Mouse (Mus musculus) lung, embryonic 15.5 days (tissue): ENCODE results near the gene Zfp810. TPM values are rescaled to one million over a fixed set of nuclear protein-coding genes. Genes with fewer than 3 reads are reported as not detected.
"Not testable (repeated sequence)": the region's sequence is repeated elsewhere in the genome, so short reads cannot be mapped to it uniquely, and the experiment has no call there.

Source experiments
- ATAC-seq: fragments of 200-750 bp; cut with Nextera tagmentation; 2 replicates; pipeline ENCODE4 v1.8.0; 2017; ENCODE audit warnings: moderate number of reproducible peaks, borderline replicate concordance; ENCODE audit not compliant: low FRiP score, low TSS enrichment; ENCODE audit errors: extremely low read depth
- H3K27ac ChIP-seq: fragments of 300-500 bp; sonication (generic); 2 replicates; pipeline ENCODE4 v1.5.1; 2015; ENCODE audit warnings: moderate library complexity, mild to moderate bottlenecking, inconsistent platforms
- H3K27me3 ChIP-seq: fragments of 300-500 bp; sonication (generic); 2 replicates; pipeline ENCODE4 v1.6.1; 2015; ENCODE audit warnings: inconsistent platforms
- H3K36me3 ChIP-seq: fragments of 300-500 bp; sonication (generic); 2 replicates; pipeline ENCODE4 v1.6.1; 2015; ENCODE audit warnings: inconsistent platforms
- H3K4me1 ChIP-seq: fragments of 300-500 bp; sonication (generic); 2 replicates; pipeline ENCODE4 v1.6.1; 2015; ENCODE audit warnings: inconsistent platforms
- H3K4me2 ChIP-seq: fragments of 300-500 bp; sonication (generic); 2 replicates; pipeline ENCODE4 v1.6.1; 2015; ENCODE audit warnings: inconsistent platforms, mild to moderate bottlenecking, moderate library complexity
- H3K4me3 ChIP-seq: fragments of 300-500 bp; sonication (generic); 2 replicates; pipeline ENCODE4 v1.5.1; 2015; ENCODE audit warnings: mild to moderate bottlenecking, inconsistent platforms
- H3K9ac ChIP-seq: fragments of 300-500 bp; sonication (generic); 2 replicates; pipeline ENCODE4 v1.6.1; 2015; ENCODE audit warnings: inconsistent platforms
- H3K9me3 ChIP-seq: fragments of 300-500 bp; sonication (generic); 2 replicates; pipeline ENCODE4 v1.6.1; 2016; ENCODE audit warnings: inconsistent platforms
- whole genome bisulfite sequencing: fragments of 180-500 bp; shearing (Covaris S2); methylation state at CpG from one replicate; pipeline ENCODE4 v1.1.7; 2015; 5-methylcytosine and 5-hydroxymethylcytosine counted together
- polyA plus RNA-seq: library from polyadenylated mRNA; unstranded; fragments of >200 nt; fragmentation: Nextera tagmentation; extraction: Ambion mirVana; gene quantifications from 2 replicates; pipeline ENCODE4 v1.2.1, GENCODE M21; 2015

The Zfp810 gene
- polyA plus RNA-seq, 1 experiment from 2014 or later, result 22.0 TPM

GRCm38 (mm10) chr9:22316047-22316446 is 8.6 kb upstream of the Zfp810 start:
- not testable (repeated sequence) for H3K9me3 ChIP-seq, H3K9ac ChIP-seq, ATAC-seq, H3K27ac ChIP-seq, H3K4me2 ChIP-seq, H3K27me3 ChIP-seq, H3K4me1 ChIP-seq, H3K4me3 ChIP-seq, H3K36me3 ChIP-seq
- WGBS, result 80% methylated on average over 5 of the region's 5 CpGs

DNA sequence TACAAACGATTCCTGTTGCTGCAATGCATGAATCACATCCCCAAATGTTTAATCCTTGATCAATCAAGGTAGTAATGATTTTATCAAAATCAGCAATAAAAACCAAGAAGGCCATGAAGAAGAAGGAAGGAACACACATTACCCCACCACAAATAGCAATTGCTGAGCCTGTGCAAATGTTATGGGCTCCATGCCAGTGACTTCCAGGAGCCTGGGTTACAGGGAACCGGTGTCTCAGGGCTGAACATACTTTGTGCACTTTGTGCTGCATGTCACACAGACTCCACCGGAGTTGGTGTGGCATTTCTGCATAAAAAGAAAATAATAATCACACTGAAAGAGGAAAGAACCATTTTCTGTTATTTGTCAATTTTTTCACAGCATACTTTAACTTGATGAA is 6.6 kb upstream of the Zfp810 start:
- ATAC-seq, result no peak
- no peaks in the 10 kb centered on the region for H3K27me3 ChIP-seq
- H3K9ac ChIP-seq, result no peak overlapping the region
- H3K27ac ChIP-seq, result no peak overlapping the region
- H3K4me2 ChIP-seq, result no peak overlapping the region
- no peak overlapping the region for H3K4me3 ChIP-seq
- H3K9me3 ChIP-seq, result 0 out of 2 replicates have a peak, but pooled peaks cover 7% of the 10 kb centered on the region
- H3K36me3 ChIP-seq, result no peaks in the 10 kb centered on the region
- WGBS, result 74% methylated on average over 3 of the region's 3 CpGs
- no peaks in the 10 kb centered on the region for H3K4me1 ChIP-seq

GRCm38 (mm10) chr9:22313218-22313617 is 5.8 kb upstream of the Zfp810 start:
- no peak overlapping the region for H3K4me2 ChIP-seq
- WGBS, result 52% methylated on average over 5 of the region's 5 CpGs

DNA sequence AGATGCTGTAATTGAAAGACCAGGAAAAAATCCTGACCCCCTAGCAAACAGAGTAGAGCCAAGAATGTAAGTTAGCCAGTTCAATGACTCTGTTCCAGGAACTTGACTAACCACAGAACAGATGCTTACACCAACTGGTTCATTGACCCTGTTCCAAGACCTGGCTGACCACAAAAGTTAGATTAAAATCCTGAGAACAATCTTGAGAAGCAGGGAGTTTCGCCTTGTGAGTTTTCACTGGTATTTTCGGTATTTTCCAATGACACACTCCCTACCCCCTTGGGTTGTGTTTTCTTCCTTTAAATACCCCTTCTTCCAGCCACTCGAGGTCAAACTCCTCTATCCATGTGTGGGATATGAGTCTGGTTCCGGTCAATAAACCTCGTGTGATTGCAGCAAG is 2.2 kb upstream of the Zfp810 start:
- Histone ChIP-seq H3K9me3 (no peaks in the 10 kb centered on the region), H3K4me2 (no peak overlapping the region), H3K4me3 (no peak overlapping the region), H3K36me3 (0 out of 2 replicates have a peak, but pooled peaks cover 4% of the 10 kb centered on the region), H3K4me1 (peaks cover 9% of the 10 kb centered on the region), H3K27ac (no peak overlapping the region), H3K9ac (no peak overlapping the region), H3K27me3 (no peaks in the 10 kb centered on the region)
- ATAC-seq, result no peak
- 92% methylated on average over 5 of the region's 5 CpGs for WGBS

More at GRCm38 (mm10) chr9:22313218-22313617, 5.8 kb upstream of the Zfp810 start:
- Histone ChIP-seq H3K27me3 (no peaks in the 10 kb centered on the region), H3K9ac (no peak overlapping the region), H3K4me1 (no peaks in the 10 kb centered on the region), H3K27ac (no peak overlapping the region), H3K9me3 (0 out of 2 replicates have a peak, but pooled peaks cover 7% of the 10 kb centered on the region), H3K36me3 (no peaks in the 10 kb centered on the region), H3K4me3 (no peak overlapping the region)
- no peak for ATAC-seq

DNA sequence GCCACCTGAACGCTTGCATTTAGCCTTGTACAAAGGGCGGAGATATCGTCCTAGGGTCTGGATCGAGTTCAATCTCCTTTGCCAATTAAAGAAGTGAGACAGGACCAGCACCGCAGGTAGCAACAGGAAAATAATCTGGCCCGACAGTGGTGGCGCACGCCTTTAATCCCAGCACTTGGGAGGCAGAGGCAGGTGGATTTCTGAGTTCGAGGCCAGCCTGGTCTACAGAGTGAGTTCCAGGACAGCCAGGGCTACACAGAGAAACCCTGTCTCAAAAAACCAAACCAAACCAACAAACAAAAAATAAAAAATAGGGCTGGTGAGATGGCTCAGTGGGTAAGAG is 443 bp upstream of the Zfp810 start:
- not testable (repeated sequence) for ATAC-seq, H3K4me1 ChIP-seq, H3K9me3 ChIP-seq, H3K27me3 ChIP-seq
- Histone ChIP-seq H3K4me2 (peak overlapping the region; percentile 83), H3K9ac (peak overlapping the region; percentile 93), H3K36me3 (peaks cover 20% of the 10 kb centered on the region), H3K4me3 (peak overlapping the region; percentile 94), H3K27ac (peak overlapping the region; percentile 57; the same call in 1 of the 2 replicates)
- 13% methylated on average over 9 of the region's 9 CpGs for WGBS

GRCm38 (mm10) chr9:22306726-22307125 is 722 bp downstream of the Zfp810 start:
- H3K27me3 ChIP-seq, result no peaks in the 10 kb centered on the region

GRCm38 (mm10) chr9:22302199-22302598 is 5.2 kb downstream of the Zfp810 start:
- no peak overlapping the region for H3K4me3 ChIP-seq
- H3K4me2 ChIP-seq, result no peak overlapping the region
- WGBS, result 100% methylated on average over 1 of the region's 1 CpGs
- no peak overlapping the region for H3K9ac ChIP-seq
- H3K27ac ChIP-seq, result no peak overlapping the region
- H3K4me1 ChIP-seq, result peaks cover 9% of the 10 kb centered on the region
- H3K36me3 ChIP-seq, result peaks cover 52% of the 10 kb centered on the region
- no peaks in the 10 kb centered on the region for H3K27me3 ChIP-seq
- no peaks in the 10 kb centered on the region for H3K9me3 ChIP-seq
- no peak for ATAC-seq

More at GRCm38 (mm10) chr9:22306726-22307125, 722 bp downstream of the Zfp810 start:
- 19% methylated on average over 6 of the region's 6 CpGs for WGBS
- Histone ChIP-seq H3K36me3 (peaks cover 24% of the 10 kb centered on the region), H3K27ac (peak overlapping the region; percentile 80), H3K9me3 (no peaks in the 10 kb centered on the region), H3K4me3 (peak overlapping the region; percentile 94), H3K4me2 (peak overlapping the region; percentile 83), H3K9ac (peak overlapping the region; percentile 93), H3K4me1 (peaks cover 9% of the 10 kb centered on the region)
- ATAC-seq, result no peak

DNA sequence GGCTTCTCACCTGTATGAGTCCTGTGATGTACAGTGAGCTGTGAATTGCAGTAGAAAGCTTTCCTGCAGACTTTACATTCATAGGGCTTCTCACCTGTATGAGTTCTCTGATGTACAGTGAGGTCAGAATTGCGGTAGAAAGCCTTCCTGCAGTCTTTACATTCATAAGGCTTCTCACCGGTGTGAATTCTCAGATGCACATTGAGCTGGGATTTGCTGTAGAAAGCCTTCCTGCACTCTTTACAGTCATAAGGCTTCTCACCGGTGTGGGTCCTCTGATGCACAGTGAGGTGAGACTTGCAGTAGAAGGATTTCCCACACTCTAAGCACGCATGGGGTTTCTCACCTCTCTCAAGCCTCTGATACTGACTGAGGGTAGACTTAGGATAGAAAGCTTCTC is 28.7 kb downstream of the Zfp810 start:
- H3K4me1 ChIP-seq, result no peaks in the 10 kb centered on the region
- no peak overlapping the region for H3K9ac ChIP-seq
- no peak overlapping the region for H3K4me3 ChIP-seq
- 99% methylated on average over 4 of the region's 4 CpGs for WGBS
- H3K36me3 ChIP-seq, result peaks cover 80% of the 10 kb centered on the region
- ATAC-seq, result no peak
- H3K27me3 ChIP-seq, result no peaks in the 10 kb centered on the region
- no peak overlapping the region for H3K4me2 ChIP-seq
- H3K9me3 ChIP-seq, result peaks cover 42% of the 10 kb centered on the region
- no peak overlapping the region for H3K27ac ChIP-seq

DNA sequence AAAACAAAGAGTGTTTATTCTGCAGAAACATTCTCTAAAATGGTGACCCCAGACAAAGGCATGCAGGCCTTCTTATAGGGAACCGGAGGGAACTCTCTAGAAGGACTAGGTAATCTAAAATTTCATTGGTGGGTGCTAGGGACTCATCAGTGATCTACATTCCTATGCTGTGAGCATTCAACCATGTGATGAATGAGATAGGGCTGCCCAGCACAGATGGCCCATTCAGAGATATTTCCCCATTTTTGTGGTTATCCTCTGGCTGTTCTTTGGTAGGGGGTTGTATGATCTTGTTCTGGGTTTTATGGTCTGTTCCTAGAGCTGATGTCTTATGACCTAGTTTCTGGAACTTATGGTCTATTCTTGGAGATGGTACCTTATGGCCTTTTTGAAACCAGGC is 38.6 kb downstream of the Zfp810 start:
- Histone ChIP-seq H3K4me2 (no peak overlapping the region), H3K9ac (no peak overlapping the region), H3K4me1 (no peaks in the 10 kb centered on the region), H3K27ac (no peak overlapping the region), H3K4me3 (no peak overlapping the region), H3K36me3 (0 out of 2 replicates have a peak, but pooled peaks cover 5% of the 10 kb centered on the region), H3K27me3 (no peaks in the 10 kb centered on the region), H3K9me3 (no peaks in the 10 kb centered on the region)
- 86% methylated on average over 1 of the region's 1 CpGs for WGBS
- no peak for ATAC-seq

DNA sequence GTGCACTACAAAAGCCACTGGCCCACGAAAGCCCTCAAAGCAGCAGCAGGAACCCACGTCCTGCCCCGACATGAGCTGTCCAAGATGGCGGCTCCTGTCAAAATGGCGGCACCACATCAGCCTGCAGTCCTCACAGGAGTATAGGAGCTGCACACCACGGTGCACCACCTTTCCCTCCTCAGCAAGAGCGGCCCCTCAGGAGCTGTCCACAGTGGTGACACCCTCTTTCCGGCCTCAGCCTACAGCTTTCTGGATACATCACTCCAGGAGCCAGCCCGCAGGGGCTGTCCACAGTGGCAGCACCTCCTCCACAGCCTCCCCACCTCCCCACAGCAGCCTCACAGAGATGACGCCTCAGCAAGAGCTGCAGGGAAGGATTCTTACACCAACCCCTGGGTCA is 44.8 kb downstream of the Zfp810 start:
- no peaks in the 10 kb centered on the region for H3K9me3 ChIP-seq
- no peaks in the 10 kb centered on the region for H3K27me3 ChIP-seq
- no peaks in the 10 kb centered on the region for H3K4me1 ChIP-seq
- no peak overlapping the region for H3K27ac ChIP-seq
- 82% methylated on average over 10 of the region's 10 CpGs for WGBS
- H3K36me3 ChIP-seq, result no peaks in the 10 kb centered on the region
- H3K4me3 ChIP-seq, result no peak overlapping the region
- ATAC-seq, result no peak
- no peak overlapping the region for H3K9ac ChIP-seq
- no peak overlapping the region for H3K4me2 ChIP-seq

DNA sequence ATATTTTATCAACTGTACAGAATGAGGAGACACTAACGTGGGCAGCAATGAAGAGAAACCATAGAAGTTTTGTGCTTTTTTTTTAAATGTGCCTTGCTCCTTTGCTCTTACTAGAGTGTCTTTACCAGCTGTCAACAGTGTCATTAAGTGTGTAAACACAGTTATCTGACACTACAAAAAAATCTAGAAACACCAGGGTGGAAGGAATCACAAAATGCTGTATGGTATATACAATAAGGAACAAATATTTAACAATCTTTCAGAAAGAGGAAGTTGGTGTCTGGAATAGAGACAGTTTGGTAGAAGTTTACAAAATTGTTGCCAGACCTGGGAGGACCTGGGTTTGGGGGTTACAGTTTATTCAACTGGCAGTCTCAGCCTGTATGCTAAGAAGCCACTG is 45.9 kb downstream of the Zfp810 start:
- WGBS, result 38% methylated on average over 1 of the region's 1 CpGs
- no peak overlapping the region for H3K9ac ChIP-seq
- no peaks in the 10 kb centered on the region for H3K27me3 ChIP-seq

GRCm38 (mm10) chr9:22260092-22260422 is 47.4 kb downstream of the Zfp810 start:
- Histone ChIP-seq H3K4me3 (peak overlapping the region; percentile 77), H3K9ac (peak overlapping the region; percentile 78; the same call in 1 of the 2 replicates), H3K4me1 (no peaks in the 10 kb centered on the region), H3K27me3 (no peaks in the 10 kb centered on the region), H3K27ac (no peak overlapping the region), H3K9me3 (0 out of 2 replicates have a peak, but pooled peaks cover 2% of the 10 kb centered on the region), H3K36me3 (peaks cover 14% of the 10 kb centered on the region; the same call in 1 of the 2 replicates), H3K4me2 (peak overlapping the region; percentile 83)
- 0 out of 2 replicates have a peak, but pooled peaks have one; percentile 6 for ATAC-seq
- 29% methylated on average over 3 of the region's 3 CpGs for WGBS

More for the DNA sequence above, 45.9 kb downstream of the Zfp810 start:
- no peak overlapping the region for H3K4me2 ChIP-seq
- H3K27ac ChIP-seq, result no peak overlapping the region
- H3K4me3 ChIP-seq, result no peak overlapping the region
- H3K4me1 ChIP-seq, result no peaks in the 10 kb centered on the region
- H3K9me3 ChIP-seq, result no peaks in the 10 kb centered on the region
- H3K36me3 ChIP-seq, result 0 out of 2 replicates have a peak, but pooled peaks cover 6% of the 10 kb centered on the region
- no peak for ATAC-seq
